In genomic region chr15:3582807-3583636, GRCm38 (mm10) we compare ENCODE assay signal across 8 mouse cellular contexts. TPM values are rescaled to one million over a fixed set of nuclear protein-coding genes. Genes with fewer than 3 reads are reported as not detected.
A peak's percentile ranks its signal among the peaks of the same experiment; 100 is the strongest.
DNase-seq lines count a peak whose midpoint lies in the region; ATAC-seq lines count a peak whose summit lies in the region.

Gene Ghr (minus strand): TSS chr15:3583492.

- H3K27me3 ChIP-seq in hindbrain, embryonic 15.5 days: no peaks in the 10 kb centered on the region

- H3K4me3 ChIP-seq in hindbrain, embryonic 15.5 days: peak within 1 kb of the TSS; percentile 63

- peak; percentile 96 for ATAC-seq in hindbrain, embryonic 15.5 days (ENCODE audit: low FRiP score, low read depth)

- peak within 1 kb of the TSS; percentile 73 for H3K9ac ChIP-seq in hindbrain, embryonic 15.5 days

- peaks cover 13% of the 10 kb centered on the region for H3K4me1 ChIP-seq in hindbrain, embryonic 15.5 days (replicated peaks)

- DNase-seq in T-cell, adult 2 months (ENCODE audit: low spot score): peak; percentile 12
- peak; percentile 91 to 92 for DNase-seq in cerebellum, postnatal 14 days
- DNase-seq in gastrocnemius, adult 18-20 months (ENCODE audit: low spot score): peak; percentile 92
- peak; percentile 85 for DNase-seq in left cerebral cortex, adult 11 months (ENCODE audit: low spot score)
- DNase-seq in lung, postnatal 36 days: peak; percentile 94
- DNase-seq in retina, postnatal 7 days (ENCODE audit: low read depth, low spot score): peak; percentile 72
- peak; percentile 49 for DNase-seq in urinary bladder, postnatal 10 days (ENCODE audit: low spot score)

- peak within 1 kb of the TSS; percentile 93 for H3K27ac ChIP-seq in hindbrain, embryonic 15.5 days (replicated peaks)

- peak within 1 kb of the TSS; percentile 73 for H3K4me2 ChIP-seq in hindbrain, embryonic 15.5 days

- WGBS in hindbrain, embryonic 15.5 days: under 1% methylated on average over 45 of the region's 52 CpGs

- no peaks in the 10 kb centered on the region for H3K36me3 ChIP-seq in hindbrain, embryonic 15.5 days

- no peaks in the 10 kb centered on the region for H3K9me3 ChIP-seq in hindbrain, embryonic 15.5 days

RNA-seq across cellular contexts. Expression of gene Ghr, which starts in this region (rescaled TPM):
- total RNA-seq in gastrocnemius, adult 18-20 months (2021): 100 to 1,000 TPM; 183 to 184 TPM
- polyA plus RNA-seq in hindbrain, embryonic 15.5 days (2015; fragmentation: Nextera tagmentation; extraction: Ambion mirVana): 9.1 and 9.7 TPM in 2 replicates

Comparison
In these comparisons a context has a peak if more than half of its experiments do, and no peak if none do; other contexts are left out.
1. Peak in every context shown above with its lines: DNase-seq, ATAC-seq, H3K4me3 ChIP-seq and H3K27ac ChIP-seq.
2. DNase-seq: peak in every context shown above with its lines; median percentile 94 in lung, postnatal 36 days; 92 in gastrocnemius, adult 18-20 months; 92 in cerebellum, postnatal 14 days; 85 in left cerebral cortex, adult 11 months; 72 in retina, postnatal 7 days; 49 in urinary bladder, postnatal 10 days; 12 in T-cell, adult 2 months.